In genomic region chr14:30827480-30827879, GRCm38 (mm10) we compare ENCODE assay signal across 12 mouse cellular contexts. TPM values are rescaled to one million over a fixed set of nuclear protein-coding genes. Genes with fewer than 3 reads are reported as not detected.
DNase-seq lines count a peak whose midpoint lies in the region; ATAC-seq lines count a peak whose summit lies in the region.
"Had no signal": no experiment of that assay in that cellular context is flagged by ENCODE, and none has a peak within 500 bp of the region (broad histone marks: within the 10 kb centered on the region; RNA-seq: fewer than 3 reads in every experiment).

No protein-coding gene starts in this region.

- no peaks in the 10 kb centered on the region for H3K36me3 ChIP-seq in heart, embryonic 10.5 days
- no peaks in the 10 kb centered on the region for H3K36me3 ChIP-seq in lung, embryonic 16.5 days (ENCODE audit: control insufficient read depth, insufficient read depth, low read length)
- no peaks in the 10 kb centered on the region for H3K36me3 ChIP-seq in liver, embryonic 16.5 days (ENCODE audit: control insufficient read depth, insufficient read depth)
- H3K36me3 ChIP-seq: midbrain, embryonic 15.5 days had no signal

- ATAC-seq in lung, embryonic 16.5 days (ENCODE audit: low read depth) = no peak
- no peak for ATAC-seq in liver, embryonic 16.5 days (ENCODE audit: low read depth)
- ATAC-seq: intestine, postnatal 0 days; midbrain, embryonic 15.5 days had no signal

- peak; percentile 79 for DNase-seq in heart, adult 11 months
- no peak for DNase-seq in heart, embryonic 10.5 days (ENCODE audit: low spot score)
- DNase-seq in lung, adult 18-20 months = no peak
- peak; percentile 7 for DNase-seq in c-Kit-positive CD71-positive TER-119-positive erythroid progenitor cells, embryonic 14.5 days (ENCODE audit: low spot score)
- no peak for DNase-seq in right cerebral cortex, postnatal 14 days
- no peak for DNase-seq in thymus, adult 18-20 months
- DNase-seq: cerebellum, adult 11 months; right cerebral cortex, adult 18-20 months had no signal

- no peaks in the 10 kb centered on the region for H3K27me3 ChIP-seq in heart, embryonic 10.5 days (ENCODE audit: insufficient read depth, poor library complexity, severe bottlenecking)
- no peaks in the 10 kb centered on the region for H3K27me3 ChIP-seq in lung, embryonic 16.5 days (ENCODE audit: control insufficient read depth, insufficient read depth, low read depth, low read length)
- H3K27me3 ChIP-seq in liver, embryonic 16.5 days (ENCODE audit: control insufficient read depth, insufficient read depth, low read depth, low read length) = no peaks in the 10 kb centered on the region
- H3K27me3 ChIP-seq: midbrain, embryonic 15.5 days had no signal

- no peak overlapping the region for H3K4me3 ChIP-seq in heart, embryonic 10.5 days
- H3K4me3 ChIP-seq in lung, embryonic 16.5 days (ENCODE audit: low read length) = no peak overlapping the region; the same call in none of the 2 replicates
- H3K4me3 ChIP-seq in liver, embryonic 16.5 days (ENCODE audit: low read depth, low read length) = no peak overlapping the region

- no peaks in the 10 kb centered on the region for H3K9me3 ChIP-seq in heart, embryonic 10.5 days
- no peaks in the 10 kb centered on the region for H3K9me3 ChIP-seq in lung, embryonic 16.5 days (ENCODE audit: control insufficient read depth, low read length)
- no peaks in the 10 kb centered on the region for H3K9me3 ChIP-seq in liver, embryonic 16.5 days (replicated peaks; ENCODE audit: control insufficient read depth, low read length)
- H3K9me3 ChIP-seq: midbrain, embryonic 15.5 days had no signal

- H3K9ac ChIP-seq in lung, embryonic 16.5 days (ENCODE audit: low read length) = no peak overlapping the region
- no peak overlapping the region for H3K9ac ChIP-seq in liver, embryonic 16.5 days (ENCODE audit: low read depth, low read length)

- 83% methylated on average over 4 of the region's 4 CpGs for WGBS in heart, embryonic 10.5 days
- 47% methylated on average over 4 of the region's 4 CpGs for WGBS in lung, embryonic 16.5 days
- WGBS in liver, embryonic 16.5 days (ENCODE audit: insufficient replicate concordance) = 56% methylated on average over 4 of the region's 4 CpGs

- H3K4me2 ChIP-seq in lung, embryonic 16.5 days (ENCODE audit: low read depth, low read length) = peak overlapping the region; percentile 57
- no peak overlapping the region for H3K4me2 ChIP-seq in liver, embryonic 16.5 days (ENCODE audit: low read depth, low read length)

- H3K4me1 ChIP-seq in heart, embryonic 10.5 days = peaks cover 50% of the 10 kb centered on the region
- peaks cover 64% of the 10 kb centered on the region for H3K4me1 ChIP-seq in lung, embryonic 16.5 days (replicated peaks; ENCODE audit: control insufficient read depth, insufficient read depth, low read length)
- H3K4me1 ChIP-seq in liver, embryonic 16.5 days (ENCODE audit: control insufficient read depth, low read depth, low read length) = peaks cover 59% of the 10 kb centered on the region

- no peak overlapping the region for H3K27ac ChIP-seq in heart, embryonic 10.5 days
- H3K27ac ChIP-seq in lung, embryonic 16.5 days (ENCODE audit: low read length) = peak overlapping the region; percentile 33; the same call in 1 of the 2 replicates
- 0 out of 2 replicates have a peak overlapping the region, but pooled peaks have one; percentile 12 for H3K27ac ChIP-seq in liver, embryonic 16.5 days (ENCODE audit: low read length)
- H3K27ac ChIP-seq: midbrain, embryonic 15.5 days had no signal

RNA-seq across cellular contexts. Expression of gene Tmem110, which starts 2.1 kb away (rescaled TPM):
- polyA plus RNA-seq in heart, embryonic 10.5 days (2016; fragmentation: Nextera tagmentation; extraction: Ambion mirVana) = 18.3 and 25.1 TPM in 2 replicates
- polyA plus RNA-seq in lung, embryonic 16.5 days (2015; fragmentation: Nextera tagmentation; extraction: Ambion mirVana) = 27.0 and 38.3 TPM in 2 replicates
- polyA plus RNA-seq in liver, embryonic 16.5 days (2015; fragmentation: Nextera tagmentation; extraction: Ambion mirVana) = 7.7 and 8.1 TPM in 2 replicates

RNA-seq across cellular contexts. Expression of gene Mustn1, which starts 51.5 kb away (rescaled TPM):
- 0.90 and 0.99 TPM in 2 replicates for polyA plus RNA-seq in heart, embryonic 10.5 days (2016; fragmentation: Nextera tagmentation; extraction: Ambion mirVana)
- polyA plus RNA-seq in lung, embryonic 16.5 days (2015; fragmentation: Nextera tagmentation; extraction: Ambion mirVana) = 9.9 and 12.6 TPM in 2 replicates
- 1.7 and 2.3 TPM in 2 replicates for polyA plus RNA-seq in liver, embryonic 16.5 days (2015; fragmentation: Nextera tagmentation; extraction: Ambion mirVana)

RNA-seq across cellular contexts. Expression of gene Itih4, which starts 58.8 kb away (rescaled TPM):
- polyA plus RNA-seq in heart, embryonic 10.5 days (2016; fragmentation: Nextera tagmentation; extraction: Ambion mirVana) = 0.40 TPM in 1 of 2 replicates, not detected in the other
- 0.59 and 3.7 TPM in 2 replicates for polyA plus RNA-seq in lung, embryonic 16.5 days (2015; fragmentation: Nextera tagmentation; extraction: Ambion mirVana)
- 278 and 305 TPM in 2 replicates for polyA plus RNA-seq in liver, embryonic 16.5 days (2015; fragmentation: Nextera tagmentation; extraction: Ambion mirVana)
- polyA plus RNA-seq: midbrain, embryonic 15.5 days had no signal

Comparison
In these comparisons a context has a peak if more than half of its experiments do, and no peak if none do; other contexts are left out.
1. DNase-seq: peak in heart, adult 11 months (single experiment) and c-Kit-positive CD71-positive TER-119-positive erythroid progenitor cells, embryonic 14.5 days (single experiment); none in heart, embryonic 10.5 days (single experiment), lung, adult 18-20 months (0 of 2), right cerebral cortex, postnatal 14 days (single experiment) and thymus, adult 18-20 months (0 of 2).
2. RNA of gene Itih4, which starts 58.8 kb away (polyA plus RNA-seq): 278 to 305 TPM in liver, embryonic 16.5 days; 0.59 to 3.7 TPM in lung, embryonic 16.5 days and 0.40 TPM in heart, embryonic 10.5 days; every median in the first group is over 10 times any median in the second.